Mouse (Mus musculus) thymus, adult 2 months (tissue): ENCODE measurements around the gene Ncl. TPM values are rescaled to one million over a fixed set of nuclear protein-coding genes. Genes with fewer than 3 reads are reported as not detected.

ENCODE experiments used
- DNase-seq: peaks from one replicate; pipeline ENCODE4 v3.0.0; 2021
- H3K27ac ChIP-seq: fragments of 200-500 bp; 2 replicates; pipeline ENCODE4 v1.5.1; 2012; ENCODE audit warnings: low read length, control low read depth; ENCODE audit not compliant: control insufficient read depth, insufficient read depth
- H3K27me3 ChIP-seq: fragments of 200-500 bp; 2 replicates; pipeline ENCODE4 v1.6.1; 2012; ENCODE audit warnings: mild to moderate bottlenecking, low read length, moderate library complexity, mixed read lengths; ENCODE audit not compliant: control insufficient read depth, insufficient read depth
- H3K36me3 ChIP-seq: fragments of 200-500 bp; 2 replicates; pipeline ENCODE4 v1.6.1; 2012; ENCODE audit warnings: mild to moderate bottlenecking, low read length, moderate library complexity; ENCODE audit not compliant: control insufficient read depth, insufficient read depth
- H3K4me1 ChIP-seq: fragments of 200-500 bp; replicated peaks from 2 replicates; pipeline ENCODE4 v1.6.1; 2012; ENCODE audit warnings: low read length; ENCODE audit not compliant: control insufficient read depth, insufficient read depth
- H3K4me3 ChIP-seq: fragments of 200-500 bp; 2 replicates; pipeline ENCODE4 v1.5.1; 2012; ENCODE audit warnings: mild to moderate bottlenecking, low read length, control low read depth, moderate library complexity; ENCODE audit not compliant: control insufficient read depth, insufficient read depth
- CTCF ChIP-seq: fragments of 200-500 bp; IDR thresholded peaks from 2 replicates; pipeline ENCODE4 v1.5.1; 2012; ENCODE audit warnings: mild to moderate bottlenecking, control low read depth, low read length, moderate library complexity, borderline replicate concordance; ENCODE audit not compliant: control insufficient read depth, poor library complexity, insufficient read depth; ENCODE audit errors: extremely low read depth
- POLR2A ChIP-seq: fragments of 200-500 bp; IDR thresholded peaks from 2 replicates; pipeline ENCODE4 v1.6.1; 2012; ENCODE audit warnings: mild to moderate bottlenecking, low read length, control low read depth, moderate library complexity; ENCODE audit not compliant: control insufficient read depth, poor library complexity, insufficient read depth; ENCODE audit errors: extremely low read depth
- WGBS: fragments of 180-500 bp; shearing (Covaris S2); methylation state at CpG from one replicate; pipeline ENCODE4 v1.1.7; 2018; 5-methylcytosine and 5-hydroxymethylcytosine counted together
- polyA plus RNA-seq: library from polyadenylated mRNA; depleted of rRNA; stranded (reverse); fragments of >200 nt; gene quantifications from 2 replicates; pipeline ENCODE4 v1.2.3, GENCODE M21; 2012; rRNA removed

Ncl gene
- polyA plus RNA-seq, 1 experiment = 17.0 TPM

DNA sequence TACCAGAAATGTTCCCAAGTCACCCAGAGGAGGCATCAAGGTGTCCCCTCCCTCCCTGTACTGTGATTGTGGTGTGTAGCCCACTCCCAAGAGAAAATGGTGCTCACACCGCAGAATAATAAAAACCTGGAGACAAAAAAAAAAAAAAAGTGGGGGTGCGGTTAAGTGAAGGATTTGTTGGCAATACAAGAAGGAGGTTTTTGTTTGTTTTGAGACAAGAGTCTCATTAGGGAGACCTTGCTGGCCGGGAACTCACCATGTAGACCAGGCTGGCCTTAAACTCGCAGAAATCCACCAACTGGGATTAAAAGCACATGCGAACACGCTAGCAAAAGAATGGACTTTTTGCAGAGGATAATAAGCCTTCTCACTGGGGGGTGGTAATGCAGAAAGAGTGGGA is 56.7 kb downstream of the Ncl start, which contains the start of gene B3gnt7:
Gene B3gnt7 (plus strand): TSS at position 301 of the 400 bp plus-strand sequence.
- Histone ChIP-seq H3K27me3 (no peaks in the 10 kb centered on the region; the same call in 1 of the 2 replicates), H3K36me3 (no peaks in the 10 kb centered on the region), H3K4me3 (peak within 1 kb of the TSS; percentile 31), H3K27ac (no peak within 1 kb of the TSS), H3K4me1 (peaks cover 29% of the 10 kb centered on the region)
- no peak for DNase-seq
- no peak for TF ChIP-seq CTCF
- no peak for TF ChIP-seq POLR2A
- WGBS = 94% methylated on average over 6 of the region's 6 CpGs

DNA sequence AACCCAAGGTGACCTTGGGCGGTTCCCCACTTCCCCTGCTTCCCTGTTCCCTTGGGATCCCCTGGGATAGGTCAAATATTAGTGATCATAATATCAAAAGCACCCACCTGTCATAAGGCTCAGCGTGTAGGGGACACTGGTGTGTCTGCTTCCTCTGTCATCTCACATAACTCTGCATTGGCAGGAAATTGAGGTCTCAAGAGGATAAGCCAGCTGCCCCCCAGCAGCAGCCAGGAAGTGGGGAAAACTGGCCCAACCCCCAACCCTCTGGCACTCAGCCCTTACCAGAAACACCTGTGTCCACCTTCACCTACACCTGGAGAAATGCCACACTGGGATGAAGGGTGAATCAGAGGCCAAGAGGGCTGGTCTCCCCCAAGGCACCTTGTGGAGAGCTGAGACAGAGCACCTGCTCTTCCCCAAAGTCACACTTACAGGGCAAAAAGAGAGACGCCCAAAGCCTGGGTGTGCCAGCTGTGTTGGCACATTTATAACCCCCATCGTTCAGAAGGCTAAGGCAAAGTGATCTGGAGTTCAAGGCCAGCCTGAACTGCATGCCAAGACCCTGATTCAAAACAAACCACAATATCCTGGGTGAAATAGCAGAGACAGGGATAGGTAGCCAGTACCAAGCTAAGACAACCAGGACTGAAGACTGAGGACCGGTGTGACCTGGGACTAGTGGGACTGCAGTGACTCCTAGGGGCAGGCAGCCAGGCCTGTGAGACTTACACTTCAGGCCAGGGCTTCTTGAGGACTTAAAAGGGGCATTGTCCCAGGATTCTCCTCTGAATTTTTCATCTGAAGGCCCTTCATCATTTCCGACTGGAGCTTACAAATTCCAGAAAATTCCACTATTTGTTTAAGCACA is 57.7 kb downstream of the Ncl start:
- TF ChIP-seq CTCF = no peak
- TF ChIP-seq POLR2A = no peak
- Histone ChIP-seq H3K4me1 (peaks cover 29% of the 10 kb centered on the region), H3K27me3 (no peaks in the 10 kb centered on the region; the same call in 1 of the 2 replicates), H3K4me3 (no peak overlapping the region), H3K27ac (no peak overlapping the region), H3K36me3 (no peaks in the 10 kb centered on the region)
- 21% methylated on average over 6 of the region's 6 CpGs for WGBS
- peak; percentile 63 for DNase-seq

DNA sequence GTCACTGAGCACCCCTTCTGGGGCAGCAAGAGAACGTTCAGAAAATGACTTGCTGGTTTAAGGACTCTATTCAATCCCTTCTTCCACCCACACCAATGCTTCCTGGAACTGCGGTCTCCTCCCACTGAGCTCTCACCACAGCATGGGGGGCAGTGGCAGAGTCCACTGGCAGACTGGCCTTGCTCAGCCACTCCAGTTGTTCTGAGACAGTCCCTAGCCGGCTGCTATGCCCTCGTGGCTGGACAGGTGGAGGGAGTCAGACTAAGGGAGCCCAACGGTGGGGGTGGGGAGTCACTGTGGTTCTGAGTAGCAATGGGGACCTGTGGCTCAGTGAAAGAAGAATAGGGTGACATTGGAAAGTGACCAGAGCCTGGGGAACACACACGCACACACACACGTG is 58.5 kb downstream of the Ncl start:
- Histone ChIP-seq H3K4me3 (no peak overlapping the region), H3K4me1 (peaks cover 29% of the 10 kb centered on the region)
- TF ChIP-seq CTCF (no peak), POLR2A (no peak)

DNA sequence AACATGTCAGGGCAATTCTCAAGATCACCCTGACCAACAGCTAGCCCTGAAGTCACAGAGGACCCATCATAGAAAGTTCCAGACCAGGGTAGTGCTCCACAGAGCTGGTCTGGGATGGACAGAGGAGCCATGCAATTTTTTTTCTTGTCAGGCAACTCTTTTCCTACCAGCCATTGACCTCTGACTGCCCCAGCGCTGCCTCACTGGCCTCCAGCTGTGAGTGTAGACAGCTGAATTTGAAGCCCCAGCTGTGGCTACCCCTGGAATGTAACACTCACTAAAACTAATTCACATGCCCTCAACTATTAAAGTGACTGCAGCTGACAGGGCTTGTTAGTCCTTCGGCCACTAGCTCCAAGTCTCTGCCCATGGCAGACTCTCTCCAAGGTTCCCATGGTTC is 59.1 kb downstream of the Ncl start:
- Histone ChIP-seq H3K27me3 (no peaks in the 10 kb centered on the region; the same call in 1 of the 2 replicates), H3K4me1 (peaks cover 29% of the 10 kb centered on the region), H3K27ac (no peak overlapping the region), H3K4me3 (no peak overlapping the region), H3K36me3 (no peaks in the 10 kb centered on the region)
- TF ChIP-seq POLR2A (no peak), CTCF (no peak)
- WGBS = 96% methylated on average over 2 of the region's 2 CpGs
- DNase-seq = no peak

More for the DNA sequence above, 58.5 kb downstream of the Ncl start:
- Histone ChIP-seq H3K27ac (no peak overlapping the region), H3K36me3 (no peaks in the 10 kb centered on the region), H3K27me3 (no peaks in the 10 kb centered on the region; the same call in 1 of the 2 replicates)
- WGBS = 7% methylated on average over 7 of the region's 7 CpGs
- DNase-seq = peak; percentile 12

Other genes with a start within 250 kb of the Ncl start
- 0.28 TPM in 1 of 2 replicates, not detected in the other for gene Htr2b, start 247.4 kb downstream of the Ncl start, polyA plus RNA-seq
- gene Gm21972, start 225.8 kb downstream of the Ncl start, polyA plus RNA-seq = not detected in 2 replicates
- 5.8 and 6.4 TPM in 2 replicates for gene Armc9, start 204.6 kb downstream of the Ncl start, polyA plus RNA-seq
- gene B3gnt7, start 56.6 kb downstream of the Ncl start, polyA plus RNA-seq = 1.4 and 1.5 TPM in 2 replicates
- 0.44 and 0.64 TPM in 2 replicates for gene Nmur1, start 66.8 kb upstream of the Ncl start, polyA plus RNA-seq
- gene Tex44, start 66.9 kb upstream of the Ncl start, polyA plus RNA-seq = 0.74 and 1.2 TPM in 2 replicates
- gene Ptma, start 167.3 kb upstream of the Ncl start, polyA plus RNA-seq = 2,341 and 3,054 TPM in 2 replicates
- 19.9 and 23.4 TPM in 2 replicates for gene Pde6d, start 223.2 kb upstream of the Ncl start, polyA plus RNA-seq
- 61.2 and 67.6 TPM in 2 replicates for gene Cops7b, start 223.5 kb upstream of the Ncl start, polyA plus RNA-seq